Mouse (Mus musculus) forebrain, embryonic 15.5 days (tissue): ENCODE results near the gene Grb7. TPM values are rescaled to one million over a fixed set of nuclear protein-coding genes. Genes with fewer than 3 reads are reported as not detected.

Source experiments
- ATAC-seq: fragments of 200-750 bp; cut with Nextera tagmentation; replicated peaks from 2 replicates; pipeline ENCODE4 v1.8.0; 2017; ENCODE audit warnings: mild to moderate bottlenecking, moderate TSS enrichment, moderate library complexity
- H3K27ac ChIP-seq: fragments of 300-500 bp; sonication (generic); replicated peaks from 2 replicates; pipeline ENCODE4 v1.5.1; 2015; ENCODE audit warnings: mild to moderate bottlenecking, inconsistent platforms
- H3K27me3 ChIP-seq: fragments of 300-500 bp; sonication (generic); 2 replicates; pipeline ENCODE4 v1.6.1; 2015; ENCODE audit warnings: inconsistent platforms
- H3K36me3 ChIP-seq: fragments of 300-500 bp; sonication (generic); 2 replicates; pipeline ENCODE4 v1.6.1; 2015; ENCODE audit warnings: mild to moderate bottlenecking, inconsistent platforms
- H3K4me1 ChIP-seq: fragments of 300-500 bp; sonication (generic); 2 replicates; pipeline ENCODE4 v1.6.1; 2015; ENCODE audit warnings: inconsistent platforms
- H3K4me2 ChIP-seq: fragments of 300-500 bp; sonication (generic); replicated peaks from 2 replicates; pipeline ENCODE4 v1.6.1; 2015; ENCODE audit warnings: mild to moderate bottlenecking, inconsistent platforms
- H3K4me3 ChIP-seq: fragments of 300-500 bp; sonication (generic); 2 replicates; pipeline ENCODE4 v1.5.1; 2015; ENCODE audit warnings: mild to moderate bottlenecking, inconsistent platforms
- H3K9ac ChIP-seq: fragments of 300-500 bp; sonication (generic); replicated peaks from 2 replicates; pipeline ENCODE4 v1.6.1; 2015; ENCODE audit warnings: mild to moderate bottlenecking, inconsistent platforms
- H3K9me3 ChIP-seq: fragments of 300-500 bp; sonication (generic); 2 replicates; pipeline ENCODE4 v1.6.1; 2016; ENCODE audit warnings: inconsistent platforms
- whole genome bisulfite sequencing: fragments of 180-500 bp; shearing (Covaris S2); methylation state at CpG from one replicate; pipeline ENCODE4 v1.1.7; 2015; ENCODE audit warnings: mixed read lengths; 5-methylcytosine and 5-hydroxymethylcytosine counted together
- polyA plus RNA-seq: library from polyadenylated mRNA; unstranded; fragments of >200 nt; fragmentation: Nextera tagmentation; extraction: Ambion mirVana; gene quantifications from 2 replicates; pipeline ENCODE4 v1.2.1, GENCODE M21; 2015

Grb7 gene
- polyA plus RNA-seq, result 0.42 and 0.61 TPM in 2 replicates

DNA sequence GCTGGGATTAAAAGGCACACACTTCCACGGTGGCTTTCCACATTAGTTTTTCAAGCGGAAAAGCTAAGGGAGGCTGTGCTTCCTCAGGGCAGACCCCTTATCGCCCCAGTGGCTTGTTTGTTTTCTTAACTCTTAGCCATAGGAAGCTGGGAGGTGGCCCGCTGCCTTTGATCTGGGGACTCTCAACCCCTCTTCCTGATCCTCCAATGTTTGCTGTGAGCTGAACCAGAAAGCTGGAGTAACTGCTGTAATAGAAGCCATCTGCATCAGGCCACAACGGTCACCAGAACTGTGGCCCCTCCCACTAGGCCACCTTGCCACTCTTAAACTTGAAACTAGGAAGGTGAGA, at the start of gene Grb7:
Gene Grb7, plus strand, starts transcription at position 182 of the 349 bp plus-strand sequence.
- no peaks in the 10 kb centered on the region for H3K36me3 ChIP-seq
- H3K4me2 ChIP-seq, result peak within 1 kb of the TSS; percentile 12; the same call in 1 of the 2 replicates
- WGBS, result 21% methylated on average over 5 of the region's 5 CpGs
- 0 out of 2 replicates have a peak within 1 kb of the TSS, but pooled peaks have one; percentile 13 for H3K4me3 ChIP-seq
- ATAC-seq, result no peak
- 0 out of 2 replicates have a peak, but pooled peaks cover 6% of the 10 kb centered on the region for H3K4me1 ChIP-seq
- H3K9ac ChIP-seq, result no peak within 1 kb of the TSS
- H3K9me3 ChIP-seq, result no peaks in the 10 kb centered on the region
- peaks cover 25% of the 10 kb centered on the region; the same call in 1 of the 2 replicates for H3K27me3 ChIP-seq
- no peak within 1 kb of the TSS for H3K27ac ChIP-seq

- no peak overlapping the region for H3K9ac ChIP-seq
- no peak overlapping the region for H3K4me3 ChIP-seq
- ATAC-seq, result no peak
- 94% methylated on average over 7 of the region's 7 CpGs for WGBS
- no peak overlapping the region for H3K4me2 ChIP-seq
- H3K27me3 ChIP-seq, result no peaks in the 10 kb centered on the region; the same call in 1 of the 2 replicates
- peaks cover 25% of the 10 kb centered on the region for H3K4me1 ChIP-seq
- H3K36me3 ChIP-seq, result no peaks in the 10 kb centered on the region
- H3K27ac ChIP-seq, result no peak overlapping the region
- H3K9me3 ChIP-seq, result no peaks in the 10 kb centered on the region
Measured at GRCm38 (mm10) chr11:98397946-98398345, 48.2 kb upstream of the Grb7 start.

- peak; percentile 93 for ATAC-seq
- peaks cover 12% of the 10 kb centered on the region for H3K4me1 ChIP-seq
- under 1% methylated on average over 40 of the region's 40 CpGs for whole genome bisulfite sequencing
Measured at GRCm38 (mm10) chr11:98400161-98400726, 46.0 kb upstream of the Grb7 start, which contains the start of gene Pgap3. Pgap3 (minus strand) TSS chr11:98400490.

GRCm38 (mm10) chr11:98400816-98401215, 45.4 kb upstream of the Grb7 start:
- peak; percentile 6; the same call in 1 of the 2 replicates for ATAC-seq

More at GRCm38 (mm10) chr11:98400161-98400726, 46.0 kb upstream of the Grb7 start, which contains the start of gene Pgap3:
- Histone ChIP-seq H3K4me3 (peak within 1 kb of the TSS; percentile 72), H3K36me3 (no peaks in the 10 kb centered on the region), H3K9ac (peak within 1 kb of the TSS; percentile 72), H3K27ac (peak within 1 kb of the TSS; percentile 95), H3K4me2 (peak within 1 kb of the TSS; percentile 72), H3K27me3 (peaks cover 4% of the 10 kb centered on the region; the same call in 1 of the 2 replicates), H3K9me3 (no peaks in the 10 kb centered on the region)

GRCm38 (mm10) chr11:98406621-98407020, 39.6 kb upstream of the Grb7 start:
- Histone ChIP-seq H3K4me2 (no peak overlapping the region), H3K4me1 (peaks cover 10% of the 10 kb centered on the region; the same call in 1 of the 2 replicates), H3K9ac (no peak overlapping the region), H3K27me3 (peaks cover 14% of the 10 kb centered on the region; the same call in 1 of the 2 replicates), H3K9me3 (no peaks in the 10 kb centered on the region), H3K4me3 (no peak overlapping the region), H3K27ac (no peak overlapping the region), H3K36me3 (no peaks in the 10 kb centered on the region)
- ATAC-seq, result no peak
- 77% methylated on average over 6 of the region's 6 CpGs for WGBS

More at GRCm38 (mm10) chr11:98400816-98401215, 45.4 kb upstream of the Grb7 start:
- peak overlapping the region; percentile 95 for H3K27ac ChIP-seq
- peak overlapping the region; percentile 72 for H3K4me3 ChIP-seq
- no peaks in the 10 kb centered on the region for H3K36me3 ChIP-seq
- peak overlapping the region; percentile 72 for H3K9ac ChIP-seq
- peak overlapping the region; percentile 72 for H3K4me2 ChIP-seq
- H3K4me1 ChIP-seq, result peaks cover 12% of the 10 kb centered on the region
- no peaks in the 10 kb centered on the region for H3K9me3 ChIP-seq
- peaks cover 4% of the 10 kb centered on the region; the same call in 1 of the 2 replicates for H3K27me3 ChIP-seq
- WGBS, result 64% methylated on average over 3 of the region's 3 CpGs

DNA sequence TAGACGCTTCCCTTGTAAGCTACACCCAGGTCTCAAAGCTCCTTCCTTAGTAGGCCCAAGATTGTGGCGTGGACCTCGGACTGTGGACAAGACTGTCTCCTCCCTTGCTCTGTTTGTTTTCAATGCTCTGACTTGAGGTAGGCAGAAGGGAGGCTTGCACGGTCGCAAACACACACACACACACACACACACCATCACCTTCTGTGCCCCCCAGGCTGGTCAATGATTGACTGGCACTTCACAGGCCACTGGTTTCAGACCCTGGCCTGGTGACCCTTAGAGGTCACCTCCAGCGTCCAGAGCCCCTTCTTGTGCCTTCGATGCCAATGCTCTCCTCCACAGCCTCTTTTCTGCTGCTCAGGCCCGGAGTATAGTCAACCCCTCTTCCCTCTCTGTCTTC, 37.3 kb upstream of the Grb7 start:
- ATAC-seq, result no peak
- H3K9ac ChIP-seq, result 0 out of 2 replicates have a peak overlapping the region, but pooled peaks have one; percentile 13
- peak overlapping the region; percentile 17; the same call in 1 of the 2 replicates for H3K4me2 ChIP-seq

DNA sequence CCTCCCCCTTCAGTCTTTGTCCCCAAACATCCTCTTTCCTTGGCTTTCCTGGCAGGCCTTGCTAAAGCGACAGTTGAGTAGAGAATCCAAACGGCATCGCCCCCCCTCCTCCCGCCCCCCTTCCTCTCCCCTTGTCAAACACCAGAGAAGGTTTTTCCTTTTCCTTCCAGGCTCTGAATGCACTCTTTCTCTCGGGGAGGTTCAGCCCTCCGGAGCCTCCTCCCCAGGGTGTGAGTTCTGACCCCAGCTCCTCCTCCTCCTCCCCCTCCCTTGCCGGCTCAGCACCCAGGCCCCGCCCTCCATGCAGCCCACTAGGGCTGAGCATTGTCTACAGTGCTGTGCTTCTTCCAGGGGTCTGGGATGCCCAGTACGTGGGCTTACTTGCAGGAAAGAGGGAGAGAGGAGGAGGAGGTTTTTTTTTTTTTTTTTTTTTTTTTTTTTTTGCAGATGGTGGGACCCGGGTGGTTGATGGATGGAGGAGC, 36.8 kb upstream of the Grb7 start:
- H3K4me2 ChIP-seq, result peak overlapping the region; percentile 17
- no peak for ATAC-seq
- H3K4me3 ChIP-seq, result no peak overlapping the region
- no peak overlapping the region for H3K27ac ChIP-seq
- 0 out of 2 replicates have a peak overlapping the region, but pooled peaks have one; percentile 13 for H3K9ac ChIP-seq
- H3K36me3 ChIP-seq, result no peaks in the 10 kb centered on the region
- H3K9me3 ChIP-seq, result no peaks in the 10 kb centered on the region
- peaks cover 13% of the 10 kb centered on the region; the same call in 1 of the 2 replicates for H3K27me3 ChIP-seq
- H3K4me1 ChIP-seq, result peaks cover 23% of the 10 kb centered on the region
- WGBS, result 4% methylated on average over 10 of the region's 10 CpGs

More for the DNA sequence above, 37.3 kb upstream of the Grb7 start:
- no peak overlapping the region for H3K27ac ChIP-seq
- WGBS, result 57% methylated on average over 8 of the region's 8 CpGs
- H3K9me3 ChIP-seq, result no peaks in the 10 kb centered on the region
- no peak overlapping the region for H3K4me3 ChIP-seq
- H3K27me3 ChIP-seq, result peaks cover 13% of the 10 kb centered on the region; the same call in 1 of the 2 replicates
- peaks cover 23% of the 10 kb centered on the region for H3K4me1 ChIP-seq
- H3K36me3 ChIP-seq, result no peaks in the 10 kb centered on the region

DNA sequence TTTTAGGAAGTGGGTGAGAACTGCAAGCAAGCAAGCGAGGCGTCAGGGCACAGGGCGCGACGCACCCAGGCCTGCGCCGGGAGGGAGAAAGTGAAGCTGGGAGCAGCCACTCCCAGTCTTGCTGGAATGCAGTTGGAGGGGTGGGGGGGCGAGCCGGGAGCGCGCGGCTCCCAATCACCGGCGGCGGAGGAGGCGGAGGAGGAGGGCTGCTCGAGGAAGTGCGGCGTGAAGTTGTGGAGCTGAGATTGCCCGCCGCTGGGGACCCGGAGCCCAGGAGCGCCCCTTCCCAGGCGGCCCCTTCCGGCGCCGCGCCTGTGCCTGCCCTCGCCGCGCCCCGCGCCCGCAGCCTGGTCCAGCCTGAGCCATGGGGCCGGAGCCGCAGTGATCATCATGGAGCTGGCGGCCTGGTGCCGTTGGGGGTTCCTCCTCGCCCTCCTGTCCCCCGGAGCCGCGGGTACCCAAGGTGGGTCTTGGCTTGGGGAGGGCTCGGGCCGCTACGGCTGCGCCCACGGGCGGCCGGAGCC, 33.9 kb upstream of the Grb7 start, which contains the start of gene Erbb2:
Gene Erbb2, plus strand, starts transcription at position 198 of the 524 bp plus-strand sequence.
- Histone ChIP-seq H3K9ac (peak within 1 kb of the TSS; percentile 71), H3K4me1 (peaks cover 26% of the 10 kb centered on the region), H3K36me3 (no peaks in the 10 kb centered on the region), H3K27me3 (peaks cover 13% of the 10 kb centered on the region; the same call in 1 of the 2 replicates), H3K27ac (peak within 1 kb of the TSS; percentile 71), H3K4me2 (peak within 1 kb of the TSS; percentile 100), H3K4me3 (peak within 1 kb of the TSS; percentile 66), H3K9me3 (no peaks in the 10 kb centered on the region)
- peak; percentile 74 for ATAC-seq
- WGBS, result under 1% methylated on average over 46 of the region's 49 CpGs

GRCm38 (mm10) chr11:98412797-98413301, 33.3 kb upstream of the Grb7 start:
- Histone ChIP-seq H3K9me3 (no peaks in the 10 kb centered on the region), H3K4me3 (peak overlapping the region; percentile 66), H3K27me3 (peaks cover 13% of the 10 kb centered on the region; the same call in 1 of the 2 replicates), H3K4me2 (peak overlapping the region; percentile 100), H3K36me3 (no peaks in the 10 kb centered on the region), H3K27ac (peak overlapping the region; percentile 71), H3K4me1 (peaks cover 26% of the 10 kb centered on the region), H3K9ac (peak overlapping the region; percentile 71)
- peak; percentile 46 for ATAC-seq
- under 1% methylated on average over 40 of the region's 40 CpGs for WGBS

GRCm38 (mm10) chr11:98413731-98414130, 32.5 kb upstream of the Grb7 start:
- Histone ChIP-seq H3K9me3 (no peaks in the 10 kb centered on the region), H3K27ac (no peak overlapping the region), H3K4me1 (peaks cover 26% of the 10 kb centered on the region), H3K9ac (no peak overlapping the region), H3K4me3 (peak overlapping the region; percentile 66), H3K27me3 (peaks cover 13% of the 10 kb centered on the region; the same call in 1 of the 2 replicates), H3K4me2 (peak overlapping the region; percentile 100), H3K36me3 (no peaks in the 10 kb centered on the region)
- ATAC-seq, result no peak
- 33% methylated on average over 7 of the region's 7 CpGs for WGBS

DNA sequence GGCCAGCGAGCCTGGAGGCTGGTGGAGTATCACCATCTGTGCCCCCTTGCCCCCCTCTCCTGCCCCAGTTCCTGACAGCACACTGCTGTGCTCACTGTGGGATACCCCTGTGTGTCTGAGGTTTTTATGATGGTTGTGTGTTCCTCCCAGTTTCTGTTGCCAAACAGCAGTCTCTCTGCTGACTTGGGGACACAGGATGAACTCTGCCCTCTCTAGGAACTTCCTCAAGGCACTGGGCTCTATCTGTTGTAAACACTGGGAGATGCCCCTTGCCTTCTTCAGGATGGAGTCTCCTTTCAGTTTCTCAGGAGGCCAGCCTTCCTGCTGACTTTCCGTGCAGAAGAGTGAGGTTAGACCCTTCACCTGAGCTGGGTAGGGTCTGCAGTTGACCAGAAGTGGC, 32.0 kb upstream of the Grb7 start:
- peaks cover 22% of the 10 kb centered on the region for H3K4me1 ChIP-seq
- ATAC-seq, result no peak
- H3K27ac ChIP-seq, result no peak overlapping the region
- H3K9me3 ChIP-seq, result no peaks in the 10 kb centered on the region
- H3K27me3 ChIP-seq, result peaks cover 13% of the 10 kb centered on the region; the same call in 1 of the 2 replicates
- no peaks in the 10 kb centered on the region for H3K36me3 ChIP-seq
- no peak overlapping the region for H3K9ac ChIP-seq
- H3K4me3 ChIP-seq, result no peak overlapping the region
- H3K4me2 ChIP-seq, result no peak overlapping the region
- WGBS, result 27% methylated on average over 2 of the region's 2 CpGs

DNA sequence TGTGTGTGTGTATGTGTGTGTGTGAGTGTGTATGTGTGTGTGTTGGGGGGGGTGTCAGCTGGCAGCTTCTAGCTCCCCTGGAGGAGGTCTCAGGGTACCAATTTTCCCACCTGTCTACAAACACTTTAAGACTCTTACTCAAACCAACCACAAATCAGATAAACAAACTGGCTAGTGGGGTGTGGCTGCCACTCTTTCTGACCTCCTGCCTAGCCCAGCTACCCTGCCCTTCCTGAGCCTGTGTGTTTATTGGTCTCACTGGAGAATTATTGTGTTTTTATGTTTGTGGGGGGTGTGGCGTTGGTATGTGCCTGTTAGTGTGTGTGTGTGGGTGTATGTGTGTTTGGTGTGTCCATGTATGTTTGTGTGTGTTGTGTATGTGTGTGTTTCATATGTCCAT, 29.1 kb upstream of the Grb7 start:
- 96% methylated on average over 1 of the region's 1 CpGs for WGBS
- Histone ChIP-seq H3K9me3 (no peaks in the 10 kb centered on the region), H3K9ac (no peak overlapping the region)

More for the DNA sequence above, 29.1 kb upstream of the Grb7 start:
- Histone ChIP-seq H3K27ac (no peak overlapping the region), H3K27me3 (0 out of 2 replicates have a peak, but pooled peaks cover 3% of the 10 kb centered on the region), H3K36me3 (no peaks in the 10 kb centered on the region), H3K4me2 (no peak overlapping the region), H3K4me1 (peaks cover 14% of the 10 kb centered on the region), H3K4me3 (no peak overlapping the region)
- ATAC-seq, result no peak
